Mouse (Mus musculus) G1E (cell line): ENCODE results near the gene Rps7.

Source experiments
- CTCF ChIP-seq: IDR thresholded peaks from 2 replicates; pipeline ENCODE4 v1.5.1; 2012; ENCODE audit warnings: low read depth, low read length, inconsistent platforms, mixed read lengths
- GATA1 ChIP-seq: IDR thresholded peaks from 2 replicates; pipeline ENCODE4 v1.6.1; 2012; ENCODE audit warnings: borderline replicate concordance, low read length, inconsistent platforms, mixed read lengths

DNA sequence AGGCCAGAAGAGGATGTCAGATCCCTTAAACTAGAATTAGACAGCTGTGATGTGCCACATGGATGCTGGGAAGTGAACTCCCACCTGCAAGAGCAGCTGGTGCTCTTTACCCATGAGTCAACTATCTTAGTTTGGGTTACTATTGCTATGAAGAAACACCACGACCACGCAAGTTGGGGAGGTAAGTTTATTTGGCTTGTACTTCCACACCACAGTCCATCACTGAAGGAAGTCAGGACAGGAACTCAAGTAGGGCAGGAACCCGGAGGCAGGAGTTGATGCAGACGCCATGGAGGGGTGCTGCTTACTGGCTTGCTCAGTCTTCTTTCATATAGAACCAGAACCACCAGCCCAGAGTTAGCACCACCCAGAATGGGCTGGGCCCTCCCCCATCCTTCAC lies 8.7 kb downstream of the Rps7 start:
- TF ChIP-seq CTCF: no peak
- TF ChIP-seq GATA1: no peak
